Mouse (Mus musculus) left cerebral cortex, postnatal 14 days (tissue): ENCODE data around the gene Tkt. TPM values are rescaled to one million over a fixed set of nuclear protein-coding genes. Genes with fewer than 3 reads are reported as not detected.

Experiments
- DNase-seq, 2 experiments: peaks; one replicate each; pipeline ENCODE4 v3.0.0; 2021 to 2022; ENCODE audit warnings: low spot score in 2 of 2, mixed read lengths in 1 of 2
- intact Hi-C: fragments of 180-260 bp; cut with DNase I; formaldehyde crosslinking; loops from one replicate; pipeline ENCODE4 v1.15.1; 2025
- total RNA-seq, 2 experiments: library from RNA; stranded (reverse); gene quantifications; 2 replicates each; pipeline ENCODE4 v1.2.3; 2021

The Tkt gene
- total RNA-seq, 2 experiments from 2014 or later: 171 to 188 TPM

- DNase-seq: no peak
- intact Hi-C loops: no loop called here
Observed at GRCm38 (mm10) chr14:30550232-30551070, 2.3 kb downstream of the Tkt start.

GRCm38 (mm10) chr14:30551509-30551908, 3.4 kb downstream of the Tkt start:
- intact Hi-C loops: no loop called here
- no peak for DNase-seq

GRCm38 (mm10) chr14:30551981-30552380, 3.8 kb downstream of the Tkt start:
- intact Hi-C loops: no loop called here
- DNase-seq: no peak

- DNase-seq: no peak
- intact Hi-C loops: no loop called here
Observed at GRCm38 (mm10) chr14:30553185-30553584, 5.0 kb downstream of the Tkt start.

GRCm38 (mm10) chr14:30556651-30557050, 8.5 kb downstream of the Tkt start:
- no peak for DNase-seq
- intact Hi-C loops: no loop called here

GRCm38 (mm10) chr14:30557730-30558129, 9.6 kb downstream of the Tkt start:
- intact Hi-C loops: no loop called here
- DNase-seq: no peak

GRCm38 (mm10) chr14:30559321-30559850, 11.2 kb downstream of the Tkt start:
- intact Hi-C loops: no loop called here
- no peak for DNase-seq

- no peak for DNase-seq
Observed at GRCm38 (mm10) chr14:30560803-30561389, 12.7 kb downstream of the Tkt start.

GRCm38 (mm10) chr14:30561470-30562187, 13.5 kb downstream of the Tkt start:
- intact Hi-C loops: no loop called here
- DNase-seq: peak in 1 of 2 experiments; percentile 40

More at GRCm38 (mm10) chr14:30560803-30561389, 12.7 kb downstream of the Tkt start:
- intact Hi-C loops: no loop called here

- no peak for DNase-seq
- intact Hi-C loops: no loop called here
Observed at GRCm38 (mm10) chr14:30562343-30562742, 14.2 kb downstream of the Tkt start.

GRCm38 (mm10) chr14:30564451-30564850, 16.3 kb downstream of the Tkt start:
- peak in 1 of 2 experiments; percentile 51 for DNase-seq
- intact Hi-C loops: no loop called here

- DNase-seq: no peak
- intact Hi-C loops: no loop called here
Observed at GRCm38 (mm10) chr14:30566317-30566716, 18.2 kb downstream of the Tkt start.

GRCm38 (mm10) chr14:30568016-30568415, 19.9 kb downstream of the Tkt start:
- intact Hi-C loops: no loop called here
- DNase-seq: no peak

- no peak for DNase-seq
- intact Hi-C loops: no loop called here
Observed at GRCm38 (mm10) chr14:30570303-30570702, 22.1 kb downstream of the Tkt start.

GRCm38 (mm10) chr14:30572253-30572652, 24.1 kb downstream of the Tkt start:
- intact Hi-C loops: no loop called here
- DNase-seq: no peak

- intact Hi-C loops: no loop called here
- DNase-seq: no peak
Observed at GRCm38 (mm10) chr14:30573235-30573634, 25.1 kb downstream of the Tkt start.

GRCm38 (mm10) chr14:30573983-30574584, 25.9 kb downstream of the Tkt start:
- DNase-seq: peak; percentile 85 to 89
- intact Hi-C loops: no loop called here

GRCm38 (mm10) chr14:30575791-30576190, 27.6 kb downstream of the Tkt start:
- intact Hi-C loops: no loop called here
- DNase-seq: no peak

- no peak for DNase-seq
- intact Hi-C loops: no loop called here
Observed at GRCm38 (mm10) chr14:30576260-30576659, 28.1 kb downstream of the Tkt start.
